Mouse (Mus musculus) adrenal gland, postnatal 14 days (tissue): Measurements from ENCODE around the gene Necap2. TPM values are rescaled to one million over a fixed set of nuclear protein-coding genes. Genes with fewer than 3 reads are reported as not detected.

Experiments used
- DNase-seq: peaks from one replicate; pipeline ENCODE4 v3.0.0; 2021; ENCODE audit warnings: mixed read lengths
- long read RNA-seq, 2 experiments: library from polyadenylated mRNA; stranded (forward); transcript quantifications; one replicate each; pipeline ENCODE4 v2.0.0; 2021
- total RNA-seq: library from RNA; stranded (reverse); gene quantifications from 2 replicates; pipeline ENCODE4 v1.2.3, GENCODE M21; 2021

Necap2 gene
- 45.5 and 56.4 TPM in 2 replicates for total RNA-seq
- long read RNA-seq, experiment 1, transcript Necap2-201 (8 exons, 1,906 nt) = major isoform, 106 of 121 reads
- long read RNA-seq, experiment 1, partial matches to known transcripts = 5 of 121 reads
- long read RNA-seq, experiment 1, other reads (novel, unspliced or antisense) = 10 of 121 reads
- long read RNA-seq, experiment 2, transcript Necap2-201 (8 exons, 1,906 nt) = major isoform, 64 of 71 reads
- long read RNA-seq, experiment 2, partial matches to known transcripts = 2 of 71 reads
- long read RNA-seq, experiment 2, other reads (novel, unspliced or antisense) = 5 of 71 reads

DNA sequence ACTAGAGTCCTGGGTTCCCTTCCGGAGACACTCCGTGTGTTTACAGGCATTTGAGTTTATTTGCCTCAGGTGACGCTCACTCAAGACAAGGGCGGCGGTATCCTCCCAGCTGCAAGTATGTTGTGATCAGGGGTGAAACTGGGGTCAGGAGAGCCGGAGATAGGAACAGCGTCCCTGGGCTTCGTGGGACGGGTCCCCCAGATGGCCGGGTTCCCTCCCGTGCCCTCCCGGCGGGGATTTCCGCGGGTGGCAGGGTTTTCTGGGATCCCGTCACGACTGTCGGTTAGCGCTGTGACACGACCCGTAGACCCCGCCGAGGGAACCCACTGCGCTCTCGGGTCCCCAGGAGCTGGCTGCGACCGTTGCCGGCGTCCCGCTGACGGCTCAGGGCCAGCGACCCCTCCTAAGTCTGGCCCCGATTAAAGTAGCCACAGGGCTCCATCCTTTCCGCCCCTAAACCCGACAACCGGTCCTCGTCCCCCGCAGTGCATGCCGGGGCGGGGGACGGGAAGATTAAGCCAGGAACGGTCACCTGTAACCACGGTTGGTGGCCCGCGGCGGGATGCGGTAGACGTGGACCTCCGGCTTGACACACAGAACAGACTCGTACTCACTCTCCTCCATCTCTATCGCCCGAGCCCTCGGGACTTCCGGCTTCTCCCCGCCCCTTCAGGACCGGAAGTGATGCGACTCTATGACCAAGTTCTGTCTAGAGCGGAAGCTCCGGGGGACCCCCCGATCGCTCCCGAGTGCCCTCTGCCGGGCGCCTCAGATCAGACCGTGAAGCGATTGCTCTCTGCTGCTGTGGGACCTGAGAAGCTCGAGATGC is at the start of gene Necap2:
Necap2 (minus strand) TSS at position 677 of the 829 bp plus-strand sequence.
- peak; percentile 97 for DNase-seq

DNA sequence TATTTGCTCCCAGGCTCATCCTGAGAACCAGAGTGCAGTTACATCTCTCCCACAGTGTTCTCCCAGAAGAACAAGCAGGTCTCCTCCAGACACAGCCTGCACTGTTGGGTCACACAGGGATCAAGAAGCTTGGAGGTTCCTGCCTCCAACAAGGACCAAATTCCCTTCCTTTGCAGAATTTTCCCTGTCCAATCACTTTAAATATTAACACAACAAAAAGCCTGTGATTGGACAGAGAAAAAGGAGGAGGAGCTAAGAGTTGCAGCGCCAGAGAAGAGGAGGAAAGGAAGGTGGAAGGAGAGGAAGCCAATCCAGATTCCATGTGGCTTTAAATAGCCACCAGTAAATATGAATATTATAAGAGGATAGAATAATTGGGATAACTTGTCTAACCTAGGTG is 44.9 kb upstream of the Necap2 start:
- DNase-seq = no peak

DNA sequence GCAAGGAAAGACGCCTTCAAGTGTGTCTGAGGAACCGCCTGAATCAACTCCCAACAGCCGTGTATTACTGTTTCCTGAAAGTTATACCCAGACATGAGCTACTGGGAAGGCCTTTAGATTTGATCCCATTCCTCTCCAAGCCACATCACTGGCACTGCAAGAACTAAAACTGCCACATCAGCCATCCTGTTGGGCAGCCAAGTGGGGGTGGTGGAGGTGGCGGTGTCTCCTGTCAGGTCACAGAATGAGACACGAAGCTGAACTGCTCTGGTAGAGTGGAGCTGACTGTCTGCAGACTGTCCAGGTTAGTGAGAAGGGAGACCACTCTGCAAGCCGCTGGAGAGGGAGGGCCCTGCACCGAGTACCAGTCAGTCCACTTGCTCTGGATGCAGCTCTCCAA is 44.5 kb upstream of the Necap2 start:
- DNase-seq = no peak

DNA sequence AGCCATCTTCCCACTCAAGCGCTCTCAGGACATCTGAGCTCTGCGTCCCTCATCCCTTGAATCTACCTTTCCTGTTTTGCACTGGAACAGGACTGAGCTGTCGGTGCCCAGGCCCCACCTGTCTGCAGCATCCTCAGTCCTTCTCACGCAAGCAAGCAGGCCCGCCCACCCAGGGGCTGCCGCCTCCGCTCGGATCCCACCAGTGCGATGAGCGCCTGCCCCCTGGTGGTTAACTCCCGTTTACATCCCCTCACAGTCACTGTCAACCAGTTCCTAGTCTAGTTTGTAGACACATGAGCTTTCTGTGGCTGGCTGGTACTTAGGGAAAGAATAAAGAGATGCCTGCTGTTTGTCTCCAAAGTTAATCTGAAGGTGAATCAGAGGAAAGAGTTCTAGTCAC is 42.5 kb upstream of the Necap2 start:
- peak; percentile 69 for DNase-seq

DNA sequence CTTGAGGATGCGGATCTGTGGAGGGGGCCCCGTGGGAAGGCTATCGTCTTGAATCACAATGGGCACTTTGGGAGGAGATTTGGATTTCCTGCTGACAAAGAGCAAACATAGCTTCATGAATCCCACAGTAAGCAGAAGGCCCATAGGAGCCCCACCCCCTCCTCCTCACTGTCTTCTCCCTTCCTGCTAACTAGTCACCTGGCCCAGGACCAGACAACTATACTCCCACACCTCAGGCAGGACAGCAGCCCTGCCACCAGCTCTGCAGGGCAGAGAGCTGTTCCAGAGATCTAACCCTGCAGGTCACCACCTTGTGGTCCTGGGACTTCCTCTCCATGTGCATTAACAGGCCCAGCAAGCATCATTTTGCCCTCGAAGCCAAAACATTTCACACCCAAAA is 40.5 kb upstream of the Necap2 start:
- DNase-seq = no peak

DNA sequence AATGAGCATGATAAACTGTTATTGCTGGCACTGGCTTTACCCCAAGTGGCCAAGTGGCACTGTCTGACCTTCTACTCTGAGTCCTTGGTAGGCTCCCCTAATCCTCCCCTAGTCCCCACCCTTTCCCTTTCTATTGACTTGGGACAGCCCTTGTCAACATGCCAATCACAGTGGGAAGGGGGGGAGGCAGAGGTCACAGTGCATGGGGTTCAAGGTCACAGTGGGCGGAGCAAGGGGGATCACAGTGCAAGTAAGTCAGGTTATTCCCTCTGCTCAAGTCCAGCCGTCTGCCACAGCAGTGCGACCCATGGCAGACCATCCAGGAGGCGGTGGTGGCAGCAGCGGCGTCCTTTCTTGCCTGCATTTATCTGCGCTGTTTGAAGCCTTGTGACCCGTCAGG is 37.2 kb upstream of the Necap2 start:
- DNase-seq = peak; percentile 57

DNA sequence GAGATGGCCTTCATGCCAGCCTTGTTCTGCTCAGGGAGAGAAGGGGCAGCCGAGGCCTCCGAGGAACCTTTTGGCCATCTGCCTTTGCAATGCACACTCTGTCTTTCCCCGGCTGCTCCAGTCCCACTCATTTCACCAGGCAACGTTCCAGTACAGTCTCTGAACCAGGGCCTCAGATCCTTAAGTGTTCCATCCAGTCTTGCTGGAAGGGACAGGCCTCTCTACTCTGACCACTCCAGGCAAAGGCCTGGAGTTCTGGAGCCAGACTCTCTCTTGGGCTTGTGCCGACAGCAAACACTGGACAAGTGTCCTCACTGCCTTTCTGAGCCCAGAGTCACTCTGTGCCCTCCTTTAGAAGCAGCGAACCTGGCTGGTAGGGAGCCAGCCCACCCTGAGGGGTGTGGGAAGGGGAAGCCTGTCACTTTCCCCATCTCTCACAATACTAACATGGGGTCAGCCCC is 36.4 kb upstream of the Necap2 start:
- peak; percentile 62 for DNase-seq

DNA sequence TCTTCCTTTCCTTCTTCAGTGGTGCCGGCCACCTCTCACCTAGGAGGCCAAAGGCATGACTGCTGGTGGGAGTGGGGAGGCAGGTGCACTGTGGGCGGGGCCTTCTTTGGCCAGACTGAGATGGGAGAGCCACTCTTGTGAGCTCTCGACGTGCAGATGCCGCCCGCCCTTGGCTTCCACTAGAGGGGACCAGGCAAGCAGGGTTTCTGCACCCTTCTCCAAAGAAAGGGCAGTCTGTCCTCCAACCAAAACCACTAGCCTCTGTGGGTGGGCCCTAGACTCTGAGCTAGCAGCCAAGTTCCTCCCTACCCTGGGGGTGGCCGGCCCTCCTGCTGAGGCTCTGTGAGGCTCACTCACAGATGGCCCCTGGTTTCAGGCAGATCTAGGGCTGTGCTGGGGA is 35.7 kb upstream of the Necap2 start:
- DNase-seq = no peak

DNA sequence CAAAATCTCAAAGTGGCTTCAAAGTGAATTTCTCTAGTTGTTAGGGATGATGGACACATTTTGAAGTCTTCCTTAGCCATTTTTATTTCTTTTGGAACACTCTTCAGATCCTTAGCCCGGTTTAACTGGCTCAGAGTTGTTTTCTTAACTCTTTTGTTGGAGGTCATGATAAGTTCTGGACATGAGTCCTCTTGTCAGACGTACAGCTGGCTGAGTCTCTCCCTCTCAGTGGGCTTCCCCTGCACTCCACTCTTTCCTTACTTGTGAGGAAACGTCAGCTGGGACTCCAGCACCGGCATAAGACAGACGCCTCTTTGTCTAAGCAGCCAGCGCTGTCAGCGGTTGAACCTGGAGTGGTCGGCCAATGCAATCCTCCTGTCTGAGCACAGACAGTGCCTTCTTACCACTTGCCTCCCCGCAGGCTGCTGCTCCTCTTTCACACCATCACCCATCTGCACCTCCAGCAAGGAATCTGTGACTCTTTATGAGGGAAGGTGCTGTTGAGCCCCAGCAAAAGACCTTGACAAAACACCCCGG is 30.1 kb upstream of the Necap2 start:
- no peak for DNase-seq

DNA sequence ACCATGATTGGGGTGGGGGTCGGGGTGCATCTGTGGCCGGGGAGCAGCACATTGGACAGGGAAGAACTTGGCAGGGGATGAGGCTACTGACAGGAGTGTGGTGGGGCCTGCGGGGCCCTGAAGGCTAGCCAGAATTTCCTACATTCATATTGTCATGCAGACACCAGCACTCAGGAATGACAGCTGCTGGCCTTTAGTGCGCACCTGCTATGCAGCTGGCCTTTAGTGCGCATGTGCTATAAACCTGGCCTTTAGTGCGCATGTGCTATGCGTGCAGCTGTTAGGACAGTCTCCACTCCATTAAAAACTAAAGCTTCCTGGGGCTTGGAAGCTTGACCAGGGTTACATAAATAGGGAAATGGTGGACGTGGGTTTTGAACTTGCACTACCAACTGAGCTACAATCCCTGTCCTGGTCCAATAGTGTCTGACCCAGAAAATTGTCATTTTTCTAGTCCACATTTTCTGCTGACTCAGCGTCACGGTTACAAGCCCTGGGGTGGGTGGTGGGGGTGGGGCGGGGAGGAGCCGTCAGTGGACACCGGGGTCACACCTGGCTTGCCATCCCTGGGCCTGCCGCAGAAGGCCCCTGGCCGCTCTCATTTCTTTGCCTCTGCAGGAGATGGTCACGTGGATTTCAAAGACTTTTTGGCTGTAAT is 28.5 kb upstream of the Necap2 start:
- no peak for DNase-seq

DNA sequence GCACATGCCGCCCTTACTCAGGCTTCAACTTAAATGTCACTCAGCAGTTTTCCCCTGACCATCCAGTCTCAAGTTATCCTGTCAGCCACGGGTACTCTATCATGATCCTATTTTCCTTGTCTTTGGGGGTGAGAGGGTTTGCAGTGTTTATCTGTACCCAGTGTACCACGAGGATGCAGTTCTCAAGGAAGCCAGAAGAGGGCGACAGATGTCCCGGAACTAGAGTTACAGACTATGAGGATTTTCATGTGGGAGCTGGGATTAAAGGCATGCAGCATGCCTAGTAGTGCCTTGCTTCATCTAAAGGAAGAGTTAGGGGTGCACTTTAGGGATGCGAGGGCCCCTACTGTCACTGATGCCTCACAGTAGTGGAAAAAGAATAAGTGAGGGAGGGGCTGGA is 23.7 kb upstream of the Necap2 start:
- peak; percentile 69 for DNase-seq

DNA sequence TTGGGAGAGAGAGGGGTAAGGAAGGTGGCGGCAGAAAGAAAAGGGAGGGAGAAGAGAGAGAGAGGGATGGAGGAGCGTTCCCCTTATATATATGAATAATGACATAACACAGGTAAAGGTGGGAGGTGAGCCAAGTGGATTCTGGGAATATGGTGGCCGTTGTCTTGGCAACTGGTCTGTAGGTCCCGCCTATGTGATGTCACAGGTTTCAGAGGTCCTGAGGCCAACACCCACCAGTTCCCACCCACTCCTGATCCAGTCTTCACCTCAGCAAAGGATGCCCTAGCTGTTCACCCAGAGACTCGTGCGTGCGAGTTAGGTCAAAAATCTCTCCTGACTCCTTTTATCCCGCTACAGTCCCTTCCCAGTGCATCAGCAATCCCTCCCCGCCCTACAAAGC is 23.1 kb upstream of the Necap2 start:
- DNase-seq = no peak

DNA sequence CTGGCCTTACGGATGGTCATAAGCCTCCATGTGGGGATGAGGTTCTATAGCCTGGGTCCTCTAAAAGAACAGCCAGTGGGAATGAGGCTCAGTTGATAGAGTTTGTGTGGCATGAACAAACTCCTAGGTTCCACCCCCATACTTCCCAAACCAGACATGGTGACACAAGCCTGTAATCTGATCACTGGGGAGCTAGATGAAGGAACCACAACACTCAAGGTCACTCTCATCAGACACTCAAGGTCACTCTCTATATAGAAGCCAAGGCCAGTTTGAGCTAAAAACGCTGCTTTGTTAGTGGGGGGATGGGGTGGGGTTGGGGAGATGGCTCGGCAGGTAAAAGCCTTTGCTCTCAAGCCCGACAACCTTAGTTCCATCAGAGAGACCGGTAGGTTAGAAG is 21.8 kb upstream of the Necap2 start:
- no peak for DNase-seq

DNA sequence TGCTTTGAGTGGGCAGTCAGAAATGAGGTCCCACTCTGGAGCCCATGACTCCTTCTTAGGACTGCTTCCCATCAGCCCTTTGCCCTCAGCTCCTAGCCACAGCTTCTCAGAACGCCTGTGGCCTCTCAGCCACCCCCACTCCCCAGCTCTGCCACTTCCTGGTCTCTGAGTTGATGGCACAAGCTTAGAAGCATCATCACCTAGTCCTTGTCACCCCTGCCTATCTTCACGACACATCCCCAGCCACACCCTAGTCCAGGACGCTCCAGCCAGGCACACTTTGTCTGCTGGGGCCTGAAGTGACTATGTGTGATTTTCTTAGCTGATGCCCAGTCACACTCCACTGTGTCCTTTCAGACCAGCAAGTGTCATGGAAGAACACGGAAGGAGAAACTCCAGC is 20.8 kb upstream of the Necap2 start:
- DNase-seq = no peak

DNA sequence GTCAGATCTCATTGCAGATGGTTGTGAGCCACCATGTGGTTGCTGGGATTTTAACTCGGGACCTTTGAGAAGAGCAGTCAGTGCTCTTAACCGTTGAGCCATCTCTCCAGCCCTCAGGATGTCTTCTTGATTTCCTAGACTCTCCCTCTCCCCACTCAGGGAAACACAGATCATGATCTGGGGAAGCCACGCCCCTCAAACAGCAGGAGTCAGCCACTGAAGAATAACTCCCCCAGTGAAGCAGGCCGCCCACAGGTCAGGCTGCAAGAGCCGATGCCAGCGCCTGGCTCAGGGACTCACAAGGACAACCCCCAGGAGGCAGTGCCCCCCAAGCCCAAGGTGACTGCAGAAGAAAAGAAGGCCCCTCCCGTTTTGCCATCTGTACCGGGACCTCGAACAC is 18.6 kb upstream of the Necap2 start:
- DNase-seq = no peak

DNA sequence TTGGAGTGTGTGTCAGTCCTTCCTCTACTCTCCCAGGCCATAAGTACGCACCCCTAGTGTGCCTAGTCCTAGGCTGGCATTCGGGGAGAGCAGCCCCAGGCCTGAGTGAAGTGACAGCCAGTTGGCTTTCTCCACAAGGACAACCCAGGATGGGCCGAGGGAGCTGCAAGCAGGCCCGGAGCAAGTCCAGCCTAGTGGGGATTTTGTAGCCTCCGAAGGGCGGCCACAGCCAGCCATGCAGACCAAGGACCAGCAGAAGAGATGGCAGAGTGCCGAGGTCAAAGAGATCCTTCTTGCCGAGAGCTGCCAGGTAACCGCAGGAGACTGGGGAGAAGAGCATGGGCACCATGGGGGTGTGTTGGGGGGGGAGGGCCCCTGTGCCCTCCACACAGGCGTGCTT is 16.9 kb upstream of the Necap2 start:
- peak; percentile 79 for DNase-seq

DNA sequence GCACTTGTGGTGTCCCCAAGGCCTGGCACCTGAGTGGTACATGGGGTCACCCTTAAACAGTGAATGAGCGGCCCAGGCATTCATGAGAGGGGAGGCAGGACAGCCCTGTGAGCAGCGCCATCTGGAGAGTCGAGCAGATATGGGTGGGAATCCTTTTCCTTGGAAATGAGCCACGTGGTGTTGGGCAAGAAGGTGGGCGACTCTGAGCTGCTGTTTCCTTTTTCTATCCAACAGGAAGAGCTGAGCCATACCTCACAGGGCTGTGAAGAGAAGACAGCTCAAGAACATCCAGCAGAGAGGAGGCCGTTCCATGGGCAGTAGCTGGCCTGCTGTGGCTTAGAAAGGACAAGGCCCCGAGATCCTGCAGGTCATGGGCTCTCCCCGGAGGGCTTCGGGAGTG is 10.6 kb upstream of the Necap2 start:
- DNase-seq = no peak

DNA sequence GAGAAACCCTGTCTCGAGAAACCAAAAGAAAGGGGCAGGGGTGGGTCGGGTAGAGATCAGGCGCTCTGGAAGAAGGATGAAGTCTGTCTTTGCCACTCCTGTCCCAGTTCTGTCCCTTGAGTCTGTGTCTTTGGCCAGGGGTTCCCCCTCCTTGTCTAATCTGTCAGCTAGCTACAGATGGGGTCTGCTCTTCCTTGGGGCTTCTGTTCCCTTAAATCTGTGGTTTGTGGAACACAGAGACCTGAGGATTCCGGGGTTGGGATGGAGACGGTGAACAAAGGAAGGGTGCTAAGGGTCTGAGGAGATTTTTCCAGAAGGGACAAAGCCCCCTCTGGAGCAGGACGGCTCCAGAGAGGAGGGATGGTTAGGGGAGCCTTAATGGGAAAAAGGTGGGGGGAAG is 9.9 kb upstream of the Necap2 start, which contains the start of gene Spata21:
Spata21 (plus strand) TSS at position 301 of the 400 bp plus-strand sequence.
- no peak for DNase-seq

DNA sequence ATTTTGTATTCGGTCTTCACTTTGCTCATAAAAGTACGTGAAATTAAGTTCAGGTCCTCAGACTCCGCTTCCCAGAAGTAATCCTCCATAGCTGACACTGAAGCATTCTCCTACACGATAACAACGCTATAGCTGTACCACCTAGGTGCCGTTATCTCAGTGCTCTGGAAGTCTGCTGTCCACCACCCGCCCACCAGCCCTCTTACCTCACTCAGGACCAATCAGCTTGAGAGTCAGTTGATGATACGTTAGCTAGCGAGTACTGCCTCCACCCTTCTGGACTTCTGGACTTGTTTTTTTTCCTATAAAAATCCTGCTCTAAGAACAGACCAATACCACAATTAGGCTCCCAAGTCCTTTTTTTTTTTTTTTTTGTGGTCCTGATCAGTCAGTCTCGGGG is 8.7 kb upstream of the Necap2 start:
- DNase-seq = no peak

DNA sequence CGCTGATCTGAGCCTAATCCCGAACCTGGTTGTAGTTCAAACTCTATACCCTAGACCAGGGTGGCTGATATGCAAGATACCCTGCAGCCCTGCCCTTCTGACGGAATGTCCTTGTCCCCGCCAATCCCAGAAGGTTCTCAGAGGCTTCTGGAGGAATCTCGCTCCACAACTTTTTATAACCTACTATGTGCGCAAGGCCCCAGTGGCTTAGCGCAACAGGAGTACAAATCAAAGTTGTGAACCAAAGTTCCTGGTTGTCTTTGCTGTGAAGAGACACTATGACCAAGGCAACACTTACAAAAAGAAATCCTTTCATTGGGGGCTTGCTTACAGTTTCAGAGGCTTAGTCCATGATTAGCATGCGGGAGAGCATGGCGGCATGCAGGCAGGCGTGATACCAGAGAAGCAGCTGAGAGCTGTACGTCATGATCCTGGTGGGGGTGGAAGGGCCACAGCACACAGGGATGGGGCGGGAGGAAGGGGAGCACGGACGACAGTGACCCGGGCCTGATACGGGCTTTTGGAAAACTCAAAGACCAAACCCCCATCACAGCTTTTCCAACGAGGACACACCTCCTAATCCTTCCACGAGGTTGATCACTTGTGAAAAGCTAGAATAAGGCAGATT is 467 bp upstream of the Necap2 start:
- DNase-seq = no peak

DNA sequence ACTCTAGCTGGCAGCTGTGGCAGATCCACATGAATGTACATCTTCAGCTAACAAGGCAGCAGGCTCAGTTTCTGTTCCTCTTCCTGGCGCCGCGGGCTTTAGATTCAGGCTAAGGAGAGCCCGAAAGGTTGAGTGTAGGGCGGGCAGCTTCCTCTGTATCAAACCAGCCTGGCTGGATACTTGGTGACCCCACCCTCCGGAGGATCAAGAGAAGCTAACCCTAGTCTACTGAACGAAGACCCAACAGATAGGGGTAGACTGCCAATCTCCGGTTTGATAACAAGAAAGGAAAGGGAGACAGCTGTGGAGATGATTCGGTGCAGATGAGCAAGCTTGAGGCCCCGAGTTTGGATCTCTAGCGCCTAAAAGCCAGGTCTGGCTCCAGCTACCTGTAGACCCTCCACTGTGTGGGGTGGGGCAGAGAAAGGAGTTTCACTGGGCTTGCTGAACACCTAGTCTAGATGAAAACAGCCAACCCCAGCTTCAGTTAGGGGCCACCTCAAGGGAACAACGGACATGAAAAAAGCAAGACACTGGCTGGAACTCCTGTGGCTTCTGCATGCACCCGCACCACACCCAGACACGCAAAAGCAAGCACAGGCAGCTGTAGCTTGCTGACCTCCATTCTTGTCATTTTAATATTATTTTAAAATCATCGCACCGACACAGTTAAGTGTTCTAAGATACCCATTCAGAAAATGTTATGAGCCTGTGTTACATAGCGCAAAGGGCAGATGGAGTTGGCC is 1.2 kb downstream of the Necap2 start:
- DNase-seq = no peak

DNA sequence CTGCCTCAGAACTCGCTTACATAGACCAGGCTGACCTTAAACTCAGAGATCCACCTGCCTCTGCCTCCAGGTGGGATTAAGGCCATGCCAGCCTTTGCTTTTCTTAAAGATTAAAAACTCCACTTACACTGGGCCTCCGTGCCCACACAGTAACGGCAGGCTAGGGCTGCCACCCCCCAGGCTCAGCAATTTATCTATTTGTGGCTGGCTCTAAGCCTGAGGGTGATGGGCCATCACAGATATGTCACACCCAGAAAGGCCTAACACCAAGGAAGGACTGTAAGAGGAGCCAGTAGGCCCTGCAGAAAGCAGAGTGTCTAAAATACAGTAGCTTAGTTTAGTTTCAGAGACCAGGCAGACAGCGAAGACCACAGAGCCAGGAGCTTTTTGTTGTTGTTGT is 4.0 kb downstream of the Necap2 start:
- DNase-seq = no peak
